Mouse (Mus musculus) frontal cortex, postnatal 14 days (tissue): ENCODE results near the gene P4hb.
"Not testable (repeated sequence)": the region's sequence is repeated elsewhere in the genome, so short reads cannot be mapped to it uniquely, and the experiment has no call there.

Experiments
- DNase-seq, 2 experiments: peaks; one replicate each; pipeline ENCODE4 v3.0.0; 2022; ENCODE audit warnings: low spot score in 2 of 2

P4hb gene

DNA sequence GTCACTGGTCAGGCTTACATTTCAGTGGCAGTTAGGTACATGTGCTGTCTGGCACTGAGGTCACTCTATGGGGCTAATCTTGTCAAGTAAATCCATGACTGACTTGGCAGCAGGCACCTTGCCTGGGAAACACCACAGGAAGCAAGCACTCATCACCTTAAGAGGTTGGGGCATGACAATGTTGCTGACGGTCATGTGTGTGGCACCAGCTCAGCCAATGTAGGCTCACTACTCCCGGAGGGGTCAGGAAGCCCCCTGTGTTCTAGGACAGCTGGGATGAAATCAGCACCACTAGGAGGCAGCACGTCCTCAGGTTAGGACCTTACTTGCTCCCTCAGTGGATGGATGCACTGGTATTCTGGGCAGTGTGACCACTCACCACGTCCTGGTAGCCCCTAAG lies 31.1 kb downstream of the P4hb start:
- no peak for DNase-seq

- no peak for DNase-seq
Measured at GRCm38 (mm10) chr11:120539285-120540014, 33.6 kb downstream of the P4hb start.

GRCm38 (mm10) chr11:120538955-120539284 lies 34.1 kb downstream of the P4hb start:
- no peak for DNase-seq

DNA sequence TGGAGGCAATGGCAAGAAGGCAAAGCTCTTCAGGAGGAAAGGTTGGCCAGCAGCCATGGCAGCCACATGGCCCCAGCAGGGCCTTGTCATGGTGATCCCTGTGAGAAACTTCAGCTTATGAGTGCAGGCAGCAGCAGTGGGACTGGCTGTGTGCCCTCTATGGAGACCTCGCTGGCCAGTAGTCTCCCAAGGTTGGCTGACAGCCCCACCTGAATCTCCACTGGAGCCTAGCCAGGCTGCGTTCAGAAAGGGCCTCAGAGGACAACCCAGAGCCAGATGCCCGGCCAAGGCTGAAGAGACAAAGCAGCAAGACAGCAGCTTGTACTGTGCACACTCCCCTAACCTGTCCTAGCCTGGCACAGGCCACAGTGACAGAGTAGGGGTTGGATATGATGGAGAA lies 34.6 kb downstream of the P4hb start:
- no peak for DNase-seq

DNA sequence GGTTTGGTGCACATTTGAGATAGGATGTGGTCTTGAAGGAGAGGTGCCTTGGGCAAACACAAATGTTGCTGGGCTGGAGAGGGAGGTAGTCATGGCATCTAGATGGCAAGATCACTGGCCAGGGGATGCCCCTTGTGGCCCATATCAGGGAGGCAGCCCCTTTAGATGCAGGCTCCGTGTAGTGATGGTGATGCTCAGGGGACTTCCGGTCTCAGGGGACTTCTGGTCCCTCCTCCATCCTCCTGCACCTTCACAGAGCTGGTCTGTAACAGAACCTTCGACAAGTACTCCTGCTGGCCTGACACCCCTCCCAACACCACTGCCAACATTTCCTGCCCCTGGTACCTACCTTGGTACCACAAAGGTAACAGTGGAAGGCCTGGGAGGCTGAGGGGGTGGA lies 37.2 kb downstream of the P4hb start:
- no peak for DNase-seq

DNA sequence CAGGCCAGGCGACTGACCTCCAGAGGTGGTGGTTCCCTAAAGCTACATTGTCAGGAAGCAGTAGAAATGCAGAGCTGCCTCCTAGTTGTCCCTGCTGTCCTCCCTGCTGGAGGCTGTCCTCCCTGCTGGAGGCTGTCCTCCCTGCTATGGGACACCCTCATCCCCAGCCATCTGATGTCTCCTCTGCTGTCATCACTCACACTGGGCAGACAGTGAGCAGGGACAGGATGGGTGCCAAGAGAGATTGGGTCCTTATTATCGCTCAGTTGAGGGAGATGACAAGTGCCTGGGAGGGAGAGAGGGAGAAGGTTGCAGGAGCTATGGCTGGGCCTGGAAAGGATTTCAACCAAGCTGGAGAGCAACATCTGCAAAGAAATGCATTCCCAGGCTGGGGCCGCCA lies 37.9 kb downstream of the P4hb start:
- no peak for DNase-seq

DNA sequence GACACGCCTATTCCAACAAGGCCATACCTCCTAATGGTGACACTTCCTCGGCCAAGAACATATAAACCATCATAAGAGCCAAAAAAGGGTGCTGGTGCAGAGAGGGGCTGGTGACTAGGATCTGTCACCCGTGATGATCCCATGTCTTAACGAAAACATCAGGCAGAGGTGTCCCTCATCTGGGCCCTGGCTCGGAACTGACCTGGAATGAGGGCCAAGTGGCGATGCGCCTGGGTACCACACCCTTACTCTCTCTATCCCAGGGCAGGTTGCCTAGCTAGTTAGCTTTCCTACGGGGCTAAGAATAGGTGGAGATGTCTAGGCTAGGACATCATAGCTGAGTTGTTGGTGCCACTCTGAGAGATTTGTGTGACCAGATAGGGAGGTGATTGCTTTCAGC lies 39.0 kb downstream of the P4hb start:
- DNase-seq = no peak

DNA sequence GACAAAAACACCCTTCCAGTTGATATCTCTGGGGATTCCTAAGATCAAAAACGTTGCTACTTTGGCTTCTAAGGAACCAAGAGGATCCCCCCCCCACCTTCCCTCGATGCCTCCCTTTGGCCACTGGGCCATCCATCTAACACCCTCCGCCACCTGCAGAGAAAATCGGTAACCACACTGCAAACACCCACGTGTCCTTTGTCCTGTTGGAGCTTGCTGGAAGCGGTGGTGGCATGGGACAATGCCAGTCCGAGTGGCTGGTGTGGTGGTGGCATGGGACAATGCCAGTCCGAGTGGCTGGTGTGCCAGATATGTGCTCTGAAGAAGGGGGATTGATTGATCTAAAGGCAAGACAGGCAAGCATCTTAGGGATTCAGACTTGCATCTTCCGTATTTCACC lies 41.4 kb downstream of the P4hb start:
- no peak for DNase-seq

GRCm38 (mm10) chr11:120530085-120530964 lies 42.7 kb downstream of the P4hb start, which contains the start of gene Gcgr:
TSS of gene Gcgr (plus strand) at chr11:120530699.
- DNase-seq = no peak

DNA sequence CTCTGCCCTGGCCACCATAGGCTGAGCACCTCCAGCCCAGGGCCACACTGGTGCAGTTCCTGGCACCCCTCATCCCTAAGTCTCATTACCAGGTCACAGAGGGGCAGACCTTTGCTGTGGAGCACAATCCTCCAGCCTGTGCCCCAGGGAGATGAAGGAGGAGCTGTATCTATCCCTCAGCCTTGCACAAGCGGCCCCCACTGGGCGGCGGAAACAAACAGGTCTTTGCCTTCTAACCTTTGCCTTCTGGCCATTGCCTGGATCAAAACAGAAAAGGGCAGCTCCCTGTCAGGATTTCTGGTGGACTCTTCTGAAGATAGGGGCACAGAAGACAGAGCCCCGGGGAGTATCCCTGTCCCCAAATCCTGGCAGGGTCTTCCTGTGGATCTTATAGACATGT lies 44.1 kb downstream of the P4hb start:
- no peak for DNase-seq

GRCm38 (mm10) chr11:120527690-120528354 lies 45.2 kb downstream of the P4hb start:
- no peak for DNase-seq

GRCm38 (mm10) chr11:120525959-120526358 lies 47.1 kb downstream of the P4hb start:
- DNase-seq = no peak

GRCm38 (mm10) chr11:120522581-120522980 lies 50.5 kb downstream of the P4hb start:
- no peak for DNase-seq

GRCm38 (mm10) chr11:120520967-120521540 lies 52.0 kb downstream of the P4hb start:
- no peak for DNase-seq

- no peak for DNase-seq
Measured at GRCm38 (mm10) chr11:120520498-120520897, 52.6 kb downstream of the P4hb start.

DNA sequence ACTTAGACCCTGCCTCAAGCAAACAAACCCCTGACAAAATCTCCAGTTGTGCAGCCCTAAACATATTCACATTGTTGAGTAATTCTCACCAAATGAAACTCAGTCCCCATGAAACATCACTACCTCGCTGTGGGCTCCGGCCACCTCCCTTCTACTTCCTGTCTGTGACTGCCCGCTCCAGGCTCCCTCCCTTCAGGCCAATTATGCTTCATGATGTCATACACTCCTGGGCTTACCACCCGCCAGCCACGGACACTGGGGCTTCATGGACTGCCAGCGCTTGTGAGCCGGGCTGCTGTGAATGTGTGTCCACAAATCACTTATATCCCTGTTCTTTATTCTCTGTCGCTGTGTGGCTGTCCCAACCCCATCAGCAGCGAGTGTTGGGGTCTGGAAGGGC lies 53.3 kb downstream of the P4hb start:
- no peak for DNase-seq

DNA sequence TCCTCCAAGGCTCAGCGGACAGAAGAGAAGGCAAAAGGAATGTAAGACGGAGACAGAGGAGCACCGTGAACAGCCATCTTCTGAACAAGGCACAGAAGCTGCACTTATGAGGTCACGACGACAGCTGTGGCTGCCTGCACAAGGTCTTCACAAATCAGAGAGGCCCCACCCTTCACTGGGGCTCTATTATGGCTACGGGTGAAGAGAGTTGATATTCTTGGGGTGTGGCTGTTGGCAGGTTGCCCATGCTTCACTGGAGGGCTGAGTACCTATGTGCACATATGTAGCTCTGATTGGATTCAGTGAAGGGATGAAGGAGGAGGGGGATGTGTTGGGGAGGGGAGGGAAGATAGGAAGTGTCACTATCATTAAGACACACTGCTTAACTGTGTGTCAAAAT lies 54.5 kb downstream of the P4hb start:
- DNase-seq = no peak

DNA sequence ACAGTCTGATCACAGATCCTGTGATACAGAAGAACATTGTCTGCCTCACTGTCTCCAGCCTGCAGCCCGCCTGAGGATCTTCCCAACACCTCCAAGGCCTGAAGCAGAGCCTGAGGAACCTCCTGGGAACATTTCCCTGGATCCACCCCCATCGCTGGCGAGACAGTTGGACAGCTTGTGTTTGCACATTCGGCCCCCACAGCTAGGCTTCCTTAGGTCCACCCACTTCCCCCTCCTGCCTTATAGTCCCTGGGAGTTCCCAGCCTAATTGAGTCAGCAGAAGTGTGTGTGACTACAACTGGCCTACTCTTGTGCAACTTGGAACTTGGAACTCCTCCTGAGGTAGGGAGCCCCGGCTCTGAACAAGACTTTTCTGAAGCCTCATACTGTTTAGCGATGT lies 55.0 kb downstream of the P4hb start:
- DNase-seq = peak; percentile 64 to 72

DNA sequence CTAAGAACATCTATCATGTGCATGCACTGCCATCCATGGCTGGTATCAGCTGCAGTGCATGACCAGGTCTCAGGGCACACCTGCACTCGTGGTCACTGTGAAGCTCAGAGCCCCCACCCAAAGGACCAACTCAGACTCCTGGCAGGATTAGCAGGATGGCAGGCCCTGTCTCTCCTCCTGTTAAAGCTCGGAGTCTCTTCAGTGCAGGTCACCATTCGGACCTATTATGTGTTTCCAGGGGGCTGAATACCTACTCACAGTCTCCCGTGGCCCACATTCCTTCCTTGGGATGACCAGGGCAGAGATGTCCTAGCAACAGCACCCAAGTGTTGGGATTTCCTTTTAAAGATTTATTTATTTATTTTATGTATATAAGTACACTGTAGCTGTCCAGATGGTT lies 55.9 kb downstream of the P4hb start:
- DNase-seq = no peak

GRCm38 (mm10) chr11:120515611-120516010 lies 57.4 kb downstream of the P4hb start:
- DNase-seq = peak; percentile 62 to 88

DNA sequence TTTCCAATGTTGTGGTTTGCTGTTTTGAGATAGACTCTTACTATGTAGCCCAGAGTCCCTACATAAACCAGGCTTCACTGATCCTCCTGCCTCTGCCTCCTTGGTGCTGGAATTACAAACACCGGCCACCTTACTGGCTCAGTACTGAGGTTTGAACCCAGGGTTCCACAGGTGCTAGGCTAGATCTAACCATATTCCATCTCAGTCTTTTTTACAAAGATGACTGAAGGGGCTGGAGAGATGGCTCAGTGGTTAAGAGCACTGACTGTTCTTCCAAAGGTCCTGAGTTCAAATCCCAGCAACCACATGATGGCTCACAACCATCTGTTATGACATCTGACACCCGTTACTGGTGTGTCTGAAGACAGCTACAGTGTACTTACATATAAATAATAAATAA lies 58.8 kb downstream of the P4hb start:
- DNase-seq = not testable (repeated sequence)

- DNase-seq = no peak
Measured at GRCm38 (mm10) chr11:120512790-120513453, 60.1 kb downstream of the P4hb start.
